Mouse (Mus musculus): ENCODE measurements around the gene Taf1d.

- TF ChIP-seq POLR2A (IDR thresholded peaks at IDR 0.05; ENCODE audit: insufficient read length, low read depth): no peak
- no peak for TF ChIP-seq POLR2AphosphoS2 (IDR thresholded peaks at IDR 0.05; ENCODE audit: insufficient read length, low read depth)
Observed at GRCm38 (mm10) chr9:15285443-15285842, 20.6 kb upstream of the Taf1d start.

All from myocyte (in vitro differentiated cells).